Mouse (Mus musculus): ENCODE measurements around the gene Pex5l.
A peak's percentile ranks its signal among the peaks of the same experiment; 100 is the strongest.

Pex5l gene

DNA sequence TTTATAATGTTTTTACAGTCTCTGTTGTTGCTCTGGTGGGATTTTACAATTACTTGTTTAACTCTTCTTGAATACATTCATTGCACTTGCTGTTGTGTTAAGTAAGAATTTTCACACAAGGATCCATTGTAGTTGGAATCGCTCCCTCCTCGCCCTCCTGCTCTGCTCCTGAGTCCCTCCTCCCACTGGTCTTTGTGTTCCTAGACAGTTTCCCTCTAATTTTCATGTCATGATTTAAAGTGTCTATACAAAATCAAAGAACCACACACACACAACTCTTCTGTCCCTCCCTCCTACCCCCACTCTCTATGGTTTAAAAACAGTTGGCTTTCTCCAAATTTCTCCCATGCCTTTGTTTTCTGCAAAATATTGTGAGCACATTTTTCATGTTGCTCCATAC is 81.6 kb downstream of the Pex5l start:
- no peak for DNase-seq

DNA sequence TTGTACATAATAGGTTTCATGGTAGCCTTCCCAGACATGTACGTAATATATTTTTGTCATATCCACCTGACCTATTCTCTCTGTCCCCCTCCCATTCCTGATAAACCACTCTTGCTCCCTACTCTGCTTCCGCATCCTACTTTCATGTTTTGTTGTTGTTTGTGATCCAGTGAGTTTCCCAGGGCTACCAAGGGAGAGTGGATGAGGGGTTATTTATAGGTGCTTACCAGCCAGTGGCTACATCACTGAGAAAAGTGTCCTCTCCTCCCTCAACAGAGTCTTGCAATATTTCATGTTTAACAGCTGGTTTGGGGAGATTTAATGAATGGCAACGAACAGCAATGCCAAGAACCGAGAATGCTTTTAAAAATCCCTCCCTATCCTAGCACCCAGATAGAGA is 82.0 kb downstream of the Pex5l start:
- no peak for DNase-seq

DNA sequence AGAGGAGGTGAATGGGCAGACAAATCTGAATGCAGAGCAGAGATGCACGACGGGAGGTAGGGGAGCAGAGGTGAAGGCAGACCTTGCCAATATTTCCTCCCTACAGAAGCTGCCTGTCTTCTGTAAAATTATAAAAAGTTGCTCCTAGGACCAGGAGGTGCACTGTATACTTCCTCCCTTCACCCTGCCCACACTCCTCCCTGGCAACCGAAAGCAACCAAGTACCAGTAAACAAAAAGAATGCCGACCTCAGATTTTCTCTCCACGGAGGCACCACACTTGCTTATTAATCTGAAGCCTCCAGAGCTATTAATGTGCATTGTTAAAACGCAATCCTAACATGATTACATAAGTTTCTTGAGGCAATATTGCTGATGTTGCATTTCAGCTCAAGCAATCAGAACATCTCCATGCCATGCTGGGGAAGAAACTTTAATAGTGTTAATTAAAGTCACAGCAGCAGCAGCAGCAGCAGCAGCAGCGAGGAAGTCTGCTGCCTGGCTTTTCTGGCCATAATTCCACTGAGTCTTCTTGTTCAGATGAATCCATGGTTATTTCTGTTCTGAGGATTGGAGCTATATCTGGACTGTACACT is 82.6 kb downstream of the Pex5l start:
- DNase-seq = no peak

DNA sequence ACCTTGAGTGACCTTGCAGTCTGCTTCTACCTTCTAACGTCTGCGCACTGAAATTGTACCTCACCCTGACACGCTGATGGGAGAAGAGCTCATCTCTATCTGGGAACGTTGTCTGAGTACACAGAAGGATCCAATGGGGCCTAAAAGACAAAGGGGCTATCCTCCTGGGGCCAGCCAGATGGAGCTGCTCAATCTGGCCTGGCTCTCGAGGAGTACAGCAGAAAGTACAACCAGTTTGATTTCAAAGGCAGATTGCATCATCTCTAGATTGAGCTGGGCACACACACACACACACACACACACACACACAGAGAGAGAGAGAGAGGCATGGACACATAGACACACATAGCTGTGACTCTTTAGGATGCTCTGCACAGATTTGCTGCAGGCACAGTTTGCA is 94.7 kb downstream of the Pex5l start:
- no peak for DNase-seq

DNA sequence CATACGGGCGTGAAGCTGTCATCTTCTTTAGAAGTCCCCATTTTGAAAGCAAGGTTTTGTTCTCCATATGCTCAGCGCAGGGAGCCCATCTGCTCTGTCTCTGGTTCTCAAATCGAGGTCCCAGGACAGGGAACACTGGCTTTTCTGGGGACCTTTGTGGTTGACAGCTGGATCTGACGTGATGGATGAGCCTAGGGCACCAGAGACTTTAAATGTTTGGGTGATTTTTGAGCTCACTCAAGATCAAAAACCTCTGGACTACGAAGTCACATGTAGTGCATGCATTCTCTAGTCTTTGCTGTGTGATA is 98.3 kb downstream of the Pex5l start:
- no peak for DNase-seq

DNA sequence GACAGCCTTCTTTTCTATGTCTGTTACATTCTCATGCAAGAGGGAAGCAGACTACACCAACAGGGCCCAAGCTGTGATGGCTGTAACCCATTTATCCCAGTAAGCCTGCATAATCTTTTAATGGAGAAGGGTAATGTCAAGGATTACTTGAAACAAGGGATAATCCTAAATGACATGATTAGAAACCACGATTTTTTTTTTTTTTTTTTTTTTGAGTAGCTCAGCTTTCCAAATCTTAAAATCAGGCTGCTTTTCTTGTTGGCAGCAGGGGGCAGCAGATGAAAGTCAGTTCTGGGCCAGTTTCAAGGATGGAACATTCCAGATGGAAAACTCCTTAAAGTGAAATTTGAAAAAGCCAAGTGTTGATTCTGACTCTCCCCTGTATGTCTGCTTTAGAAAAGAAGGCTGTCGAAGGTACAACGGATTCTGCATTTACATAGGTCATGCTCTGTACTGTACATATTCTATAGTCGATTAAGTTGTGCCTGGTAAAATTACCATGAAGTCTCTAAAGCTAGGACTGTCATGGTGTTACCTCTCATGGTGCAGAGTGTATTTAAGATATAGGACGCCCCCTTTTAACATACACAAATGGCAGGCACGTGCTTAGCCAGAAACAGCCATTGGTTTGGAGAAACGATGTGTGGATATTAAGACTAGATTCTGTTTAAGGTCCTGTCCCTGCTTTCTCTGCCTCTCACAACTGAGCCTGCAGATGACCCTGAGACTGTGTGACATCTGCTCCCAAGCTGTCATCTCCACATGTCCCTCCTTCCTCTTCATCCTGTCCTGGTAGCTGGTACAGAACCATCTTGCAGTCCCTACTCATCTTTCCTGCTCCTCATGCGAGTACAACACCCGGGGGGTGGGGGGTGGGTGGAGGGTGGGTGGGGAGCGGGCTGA is 98.9 kb downstream of the Pex5l start:
- DNase-seq = no peak

DNA sequence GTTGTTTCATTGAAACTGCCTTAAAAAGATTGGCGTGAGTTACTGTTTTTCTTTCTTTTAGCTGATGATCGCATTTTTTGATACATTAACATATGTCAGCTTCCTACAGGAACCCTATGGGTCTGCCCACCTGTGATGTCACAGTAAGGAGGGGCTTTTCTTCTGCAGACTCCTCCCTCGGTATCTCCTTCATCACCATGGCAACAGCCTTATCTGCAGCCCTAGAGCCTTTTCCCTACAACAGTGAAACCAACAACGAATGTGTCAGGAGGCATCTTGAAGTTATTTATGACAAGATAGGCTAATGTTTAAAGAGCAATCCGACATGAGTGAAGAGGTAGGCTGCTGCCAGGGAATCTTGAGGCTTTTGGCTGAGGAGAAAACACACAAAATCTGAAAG is 118.5 kb downstream of the Pex5l start:
- DNase-seq = no peak

DNA sequence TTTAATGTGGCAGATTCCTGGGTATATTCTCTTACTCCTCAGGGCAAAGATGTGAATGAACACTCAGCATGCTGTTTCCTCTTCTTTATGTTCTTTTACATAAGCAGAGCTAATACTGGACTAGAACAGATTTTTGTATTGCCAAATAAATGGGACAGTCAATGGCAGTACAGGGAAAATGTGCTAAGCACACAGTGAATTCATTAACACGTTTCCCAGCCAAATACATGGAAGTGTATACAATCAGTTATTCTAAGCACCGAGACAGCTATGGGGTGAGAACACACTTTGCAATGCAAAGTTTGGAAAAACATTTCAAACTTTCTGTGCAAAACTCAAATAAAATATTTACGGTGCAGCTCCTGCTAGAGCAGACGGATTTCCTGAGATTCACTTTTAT is 139.1 kb downstream of the Pex5l start:
- DNase-seq = no peak

DNA sequence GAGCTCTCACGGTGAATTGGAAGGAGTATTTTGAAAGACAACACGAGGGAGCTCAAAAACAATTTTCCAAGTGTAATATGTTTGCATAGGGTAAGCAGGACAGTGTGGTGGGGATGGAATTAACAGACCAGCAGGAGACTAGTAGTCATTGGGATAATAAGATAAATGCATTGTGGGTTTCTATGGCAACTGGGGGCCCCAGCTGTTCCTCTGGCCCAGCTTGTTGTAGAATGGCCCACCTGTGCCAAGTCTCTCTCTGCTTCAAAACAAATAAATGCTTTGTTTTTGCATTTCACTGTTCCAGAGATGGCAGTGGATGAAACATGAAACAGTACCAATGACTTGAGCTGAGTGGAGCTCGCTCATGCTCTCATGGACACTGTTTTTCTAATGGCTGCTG is 141.3 kb downstream of the Pex5l start:
- no peak for DNase-seq

DNA sequence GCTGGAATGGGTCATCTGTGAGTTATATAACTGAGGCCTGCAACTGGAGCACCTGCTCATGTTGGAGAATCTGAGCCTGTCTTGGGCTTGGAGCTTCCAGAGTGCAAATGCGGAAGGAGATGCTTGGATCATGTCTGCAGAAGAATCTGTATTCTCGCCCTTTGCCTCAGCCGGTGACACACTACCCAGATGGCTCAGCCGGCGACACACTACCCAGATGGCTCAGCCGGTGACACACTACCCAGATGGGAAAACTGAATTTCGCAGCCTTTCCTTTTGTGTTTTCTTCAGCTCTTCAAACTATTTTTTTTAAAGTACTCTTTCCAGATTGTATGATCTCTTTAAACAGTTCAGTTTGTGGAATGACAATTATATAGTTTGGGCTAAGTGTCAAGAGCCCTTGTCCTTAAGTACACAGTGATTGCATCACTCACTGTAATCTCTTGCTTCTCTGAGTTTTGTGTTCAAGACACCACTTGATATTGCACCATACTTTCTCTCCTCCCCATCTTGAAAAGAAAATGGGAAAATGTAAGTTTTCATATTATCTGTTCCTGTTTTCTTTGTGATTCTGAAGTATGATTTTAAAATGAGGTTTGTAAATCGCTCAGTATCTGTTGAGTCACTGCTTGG is 142.5 kb downstream of the Pex5l start:
- DNase-seq = peak; percentile 5

DNA sequence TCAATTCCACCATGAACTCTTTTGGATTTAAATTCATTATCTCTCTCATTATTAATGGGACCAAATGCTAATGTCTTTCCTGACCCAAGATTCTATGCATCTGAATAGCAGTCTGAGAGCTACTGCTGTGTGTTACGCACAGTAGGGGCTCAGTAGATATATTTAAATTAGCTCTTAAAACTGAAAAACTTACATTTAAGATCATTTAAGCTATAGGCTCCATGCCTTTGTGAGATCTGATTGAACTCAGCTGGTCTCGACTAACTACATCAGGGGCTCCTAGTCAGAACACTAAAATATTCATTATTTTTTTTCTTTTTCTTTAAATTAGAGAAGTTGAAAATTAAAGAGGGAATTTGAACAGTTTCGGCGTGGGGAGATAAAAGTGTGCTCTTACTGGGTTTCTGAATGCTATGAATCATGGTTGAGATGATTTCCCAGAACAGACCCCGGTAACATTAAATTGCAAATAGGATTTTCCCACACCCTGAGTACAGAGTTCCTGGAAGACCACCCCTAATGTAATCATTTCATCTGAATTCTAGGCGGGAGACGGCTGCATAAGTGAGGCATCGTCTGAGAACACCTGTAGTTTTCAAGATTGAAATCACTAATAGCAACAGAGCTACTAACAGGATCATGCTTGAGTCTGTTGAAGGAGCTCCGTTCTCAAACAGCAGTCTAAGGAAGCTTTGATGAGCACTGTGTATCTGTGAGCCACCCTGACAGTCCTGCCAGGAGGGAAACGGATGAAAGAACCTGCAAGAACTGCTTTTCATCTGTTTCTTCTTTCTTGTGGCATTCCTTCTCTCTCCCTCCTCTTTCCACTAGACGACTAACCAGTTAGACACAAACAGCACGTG is 151.1 kb downstream of the Pex5l start:
- no peak for DNase-seq

DNA sequence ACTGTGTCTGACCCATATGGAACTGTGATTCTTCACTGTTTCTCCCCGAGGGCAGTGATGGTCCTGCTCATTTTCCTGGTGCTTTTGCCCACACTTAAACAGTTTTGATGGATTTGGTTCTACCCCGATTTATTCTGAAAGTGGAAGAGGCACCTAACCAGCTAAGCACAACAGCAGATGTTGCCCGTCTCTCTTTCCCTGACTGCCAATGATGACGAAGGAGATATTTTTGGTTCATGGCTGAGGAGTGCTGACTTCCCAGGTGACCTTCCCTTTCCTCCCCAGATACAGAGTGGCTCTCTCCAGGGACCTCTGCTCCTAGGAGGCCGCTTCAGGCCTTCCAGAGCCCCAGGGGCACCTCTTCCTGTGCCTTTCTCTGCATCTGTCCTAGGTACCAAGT is 155.2 kb downstream of the Pex5l start:
- no peak for DNase-seq

DNA sequence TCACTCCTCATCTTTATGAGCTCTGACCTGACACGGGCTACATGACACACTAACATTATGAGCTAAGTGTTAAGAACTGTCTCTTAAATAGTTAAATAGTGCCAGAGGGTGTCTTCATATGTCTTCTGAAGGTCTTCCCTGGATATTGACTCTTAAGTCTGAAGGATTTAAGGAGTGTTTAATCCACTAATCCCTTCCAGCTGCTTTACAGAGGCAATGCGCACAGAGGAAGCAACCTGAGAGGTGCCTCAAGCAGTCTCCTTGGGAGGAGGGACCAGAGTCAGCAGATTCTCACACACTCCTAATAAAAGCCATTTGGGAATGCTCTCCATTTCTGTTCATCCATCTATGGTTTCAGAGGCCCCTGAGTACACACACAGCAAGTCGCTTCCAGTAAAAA is 157.9 kb downstream of the Pex5l start:
- no peak for DNase-seq

DNA sequence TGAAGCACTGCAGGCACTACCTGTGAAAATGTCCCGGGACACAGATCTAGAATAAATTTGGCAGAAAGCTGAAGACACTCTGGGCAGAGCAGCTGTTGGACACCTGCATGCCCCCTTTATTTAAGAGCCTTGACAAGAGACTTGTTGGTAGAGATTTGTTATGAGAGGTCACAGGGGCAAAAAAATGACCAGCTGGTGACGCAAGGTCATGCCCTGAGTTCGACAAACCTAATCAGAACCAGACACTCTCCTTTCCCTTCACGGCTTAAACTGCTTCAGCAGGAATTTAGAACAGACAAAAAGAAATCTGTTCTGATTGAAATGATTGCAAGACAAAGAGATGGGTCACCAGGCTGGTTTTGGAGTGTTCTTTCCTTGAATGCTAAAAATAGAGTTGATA is 163.1 kb downstream of the Pex5l start:
- DNase-seq = no peak

DNA sequence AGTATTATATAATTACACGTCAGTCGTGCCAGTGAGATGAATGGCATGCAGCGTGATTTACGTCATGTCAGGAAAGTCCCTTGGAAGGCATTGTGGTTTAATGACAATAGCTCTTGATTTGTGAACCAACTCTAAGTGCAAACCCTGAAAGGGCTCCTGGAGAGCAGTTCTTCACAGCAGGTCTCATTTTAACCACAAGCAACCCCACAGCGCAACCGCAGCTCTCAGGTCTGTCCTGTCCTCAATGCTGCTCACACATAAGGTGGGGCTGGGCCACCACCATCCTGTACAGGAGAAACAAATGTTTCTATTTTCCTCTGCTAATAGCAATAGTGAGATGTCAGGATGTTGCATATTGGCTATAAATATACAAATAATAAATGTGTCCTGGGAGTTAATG is 163.8 kb downstream of the Pex5l start:
- DNase-seq = no peak

DNA sequence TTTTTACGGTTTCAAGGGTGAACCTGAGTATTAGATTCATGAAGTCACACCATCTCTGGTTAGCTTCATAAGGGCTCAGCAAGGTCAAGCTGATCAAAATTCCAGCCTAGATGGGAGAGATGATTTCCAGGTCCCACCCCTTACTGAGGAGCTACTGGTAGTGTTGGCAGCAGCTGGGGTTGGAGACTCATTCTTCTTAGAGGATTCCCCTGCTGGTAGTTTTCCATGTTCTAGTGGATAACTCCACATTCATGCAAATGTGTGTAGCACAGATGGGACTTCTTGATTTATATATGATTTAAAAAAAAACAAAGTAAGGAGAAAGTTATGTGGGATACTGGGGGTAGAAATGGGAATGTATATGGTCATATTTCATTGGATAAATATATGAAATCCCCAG is 172.8 kb downstream of the Pex5l start:
- DNase-seq = no peak

DNA sequence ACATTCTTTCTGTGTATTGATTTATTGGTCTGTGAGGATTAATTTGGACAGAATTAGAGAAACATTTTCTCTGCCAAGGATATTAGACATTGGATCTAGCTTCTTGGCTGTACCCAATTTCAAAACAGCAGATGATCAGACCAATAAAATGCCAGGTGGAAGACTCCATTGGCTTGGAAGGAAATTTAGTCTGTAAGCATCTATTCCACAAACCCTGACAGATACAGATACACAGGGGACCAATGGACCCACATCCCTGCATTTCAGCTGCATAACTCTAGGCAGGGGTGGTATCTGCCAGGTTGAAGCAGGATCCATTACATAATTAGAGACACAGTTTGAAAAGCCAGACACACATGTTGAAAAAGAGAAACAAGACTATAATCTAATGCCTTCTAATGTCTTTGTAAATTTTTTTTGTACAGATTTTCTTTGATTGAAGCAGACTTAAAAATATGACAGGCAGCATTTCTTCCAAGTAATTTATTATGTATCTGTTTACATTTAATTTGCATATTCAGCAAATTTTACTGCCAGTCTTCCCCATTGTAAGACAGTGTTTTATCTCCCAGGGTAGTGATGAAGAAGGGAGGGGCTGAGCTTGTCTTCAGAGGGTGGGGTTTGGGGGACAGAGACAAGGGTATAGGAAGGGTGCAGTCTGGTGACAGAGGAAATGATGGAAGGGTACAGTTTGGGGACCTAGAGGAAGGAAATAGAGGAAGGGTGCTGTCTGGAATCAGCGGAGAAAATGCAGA is 174.2 kb downstream of the Pex5l start:
- DNase-seq = no peak

DNA sequence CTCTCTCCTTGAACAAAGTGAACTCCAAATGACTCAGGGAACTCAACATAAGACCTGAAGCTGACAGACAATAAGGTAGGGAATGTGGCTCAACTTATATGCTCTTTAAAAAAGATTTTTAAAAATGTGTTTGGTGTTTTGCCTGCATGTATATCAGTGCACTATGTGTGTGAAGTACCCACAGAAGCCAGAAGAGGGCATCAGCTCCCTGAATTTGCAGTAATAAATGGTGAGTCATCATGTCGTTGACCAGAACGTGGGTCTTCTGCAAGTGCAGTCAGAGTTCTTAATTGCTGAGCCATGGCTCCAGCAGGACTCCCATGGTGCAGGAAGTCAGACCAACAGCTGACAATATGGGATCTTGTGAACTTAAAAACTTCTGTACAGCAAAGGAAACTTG is 177.5 kb downstream of the Pex5l start:
- peak; percentile 1 for DNase-seq

DNA sequence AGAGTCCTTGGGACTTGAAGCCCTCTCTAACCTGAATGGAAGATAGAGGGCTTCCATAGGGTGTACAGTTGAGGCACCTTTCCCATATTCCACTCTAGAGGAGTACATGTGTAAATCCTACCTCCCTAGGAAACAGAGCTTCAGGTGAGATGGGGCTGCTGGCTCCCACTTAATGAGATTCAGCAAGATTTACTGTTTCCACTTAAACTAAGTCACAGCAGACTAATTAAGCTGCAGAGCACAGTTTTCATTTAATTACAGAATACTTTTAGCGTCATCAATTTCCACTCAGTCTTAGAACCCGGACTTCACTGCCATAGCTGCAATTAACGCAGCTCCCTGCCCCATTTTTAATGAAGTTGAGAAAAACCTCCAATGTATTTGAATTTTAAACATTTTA is 181.6 kb downstream of the Pex5l start:
- no peak for DNase-seq

DNA sequence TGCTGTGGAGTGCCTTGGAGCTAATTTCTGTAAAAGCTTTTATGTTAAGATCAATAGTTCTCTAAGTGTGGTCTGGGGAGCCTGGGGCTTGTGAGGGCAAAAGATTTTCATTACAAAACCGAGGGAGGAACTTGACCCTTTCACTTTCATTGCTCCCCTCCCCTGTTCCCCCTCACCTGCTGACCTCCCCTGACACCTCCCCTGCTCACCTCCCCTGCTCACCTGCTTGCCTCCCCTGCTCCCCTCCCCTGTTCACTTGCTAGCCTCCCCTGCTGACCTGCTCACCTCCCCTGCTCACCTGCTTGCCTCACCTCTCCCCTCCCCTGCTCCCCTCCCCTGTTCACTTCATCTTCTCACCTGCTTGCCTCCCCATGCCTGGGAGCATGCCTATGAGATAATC is 191.7 kb downstream of the Pex5l start:
- DNase-seq = no peak

DNA sequence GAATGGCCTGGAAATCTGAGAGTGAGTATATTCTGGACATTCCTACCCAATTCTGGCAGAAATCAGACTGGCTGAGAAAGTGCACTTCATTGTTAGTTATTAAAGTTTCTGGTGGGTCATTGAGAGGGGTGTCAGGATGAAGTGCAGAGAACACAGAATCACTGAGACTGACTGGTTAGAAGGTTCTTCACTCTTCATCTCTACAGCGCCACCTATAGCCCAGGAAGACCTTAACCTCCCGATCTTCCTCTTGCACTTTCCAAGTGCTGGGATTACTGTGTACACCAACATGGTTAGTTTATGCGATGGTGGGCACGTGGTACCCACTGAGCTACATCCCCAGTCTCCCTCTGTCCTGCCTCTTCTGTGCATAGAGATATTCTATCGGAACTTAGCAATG is 195.6 kb downstream of the Pex5l start:
- DNase-seq = no peak

DNA sequence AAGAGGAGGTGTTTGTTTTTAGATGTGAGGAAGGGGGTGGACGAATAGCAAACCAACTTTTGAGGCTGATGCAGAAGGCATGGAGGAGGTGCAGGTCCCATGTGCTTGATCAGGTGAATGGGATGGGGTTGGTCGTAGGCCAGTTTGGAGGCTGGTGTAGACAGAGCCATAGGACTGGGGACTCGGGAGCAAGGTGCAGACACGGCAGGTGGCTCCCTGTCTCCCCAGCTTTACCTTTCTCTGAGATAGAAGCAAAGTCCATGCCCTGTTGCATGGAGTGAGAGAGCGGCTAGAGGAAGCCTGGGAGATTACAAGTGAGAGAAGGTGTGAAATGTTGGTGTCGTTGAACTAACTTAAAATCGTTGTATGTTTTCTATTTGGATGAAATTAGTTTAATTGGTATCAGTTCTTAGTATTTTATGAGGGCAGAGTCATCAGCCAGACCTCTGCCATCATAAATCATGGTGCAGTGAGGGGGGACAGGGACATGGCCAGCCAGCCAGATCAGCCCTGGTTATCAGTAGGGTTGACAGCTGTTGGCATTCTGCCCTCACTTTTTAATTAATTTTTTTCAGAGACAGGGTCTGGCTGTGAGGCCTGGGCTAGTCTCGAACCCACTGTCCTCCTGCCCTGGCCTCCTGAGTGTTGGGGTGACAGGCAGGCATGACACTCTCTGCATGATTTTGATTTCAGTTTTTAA is 203.1 kb downstream of the Pex5l start:
- no peak for DNase-seq

Measured in lung, postnatal 14 days (tissue).